Mouse (Mus musculus) neural tube, embryonic 13.5 days (tissue): Measurements from ENCODE around the gene Plcb3. TPM values are rescaled to one million over a fixed set of nuclear protein-coding genes. Genes with fewer than 3 reads are reported as not detected.
"Not testable (repeated sequence)": the region's sequence is repeated elsewhere in the genome, so short reads cannot be mapped to it uniquely, and the experiment has no call there.

ENCODE experiments used
- ATAC-seq: fragments of 200-750 bp; cut with Nextera tagmentation; 2 replicates; pipeline ENCODE4 v1.8.0; 2017; ENCODE audit warnings: low read depth, mild to moderate bottlenecking, moderate TSS enrichment, moderate library complexity
- H3K27ac ChIP-seq: fragments of 300-500 bp; sonication (generic); replicated peaks from 2 replicates; pipeline ENCODE4 v1.5.1; 2015; ENCODE audit warnings: moderate library complexity, mild to moderate bottlenecking, inconsistent platforms
- H3K27me3 ChIP-seq: fragments of 300-500 bp; sonication (generic); 2 replicates; pipeline ENCODE4 v1.6.1; 2015; ENCODE audit warnings: mild to moderate bottlenecking, inconsistent platforms
- H3K36me3 ChIP-seq: fragments of 300-500 bp; sonication (generic); 2 replicates; pipeline ENCODE4 v1.6.1; 2015; ENCODE audit warnings: mild to moderate bottlenecking, inconsistent platforms
- H3K4me1 ChIP-seq: fragments of 300-500 bp; sonication (generic); replicated peaks from 2 replicates; pipeline ENCODE4 v1.6.1; 2015; ENCODE audit warnings: inconsistent platforms
- H3K4me2 ChIP-seq: fragments of 300-500 bp; sonication (generic); 2 replicates; pipeline ENCODE4 v1.6.1; 2015; ENCODE audit warnings: inconsistent platforms, mild to moderate bottlenecking, moderate library complexity
- H3K4me3 ChIP-seq: fragments of 300-500 bp; sonication (generic); 2 replicates; pipeline ENCODE4 v1.5.1; 2015; ENCODE audit warnings: mild to moderate bottlenecking, inconsistent platforms
- H3K9ac ChIP-seq: fragments of 300-500 bp; sonication (generic); 2 replicates; pipeline ENCODE4 v1.6.1; 2015; ENCODE audit warnings: moderate library complexity, mild to moderate bottlenecking, inconsistent platforms
- H3K9me3 ChIP-seq: fragments of 300-500 bp; sonication (generic); 2 replicates; pipeline ENCODE4 v1.6.1; 2016; ENCODE audit warnings: inconsistent platforms
- WGBS: fragments of 180-500 bp; shearing (Covaris S2); methylation state at CpG from one replicate; pipeline ENCODE4 v1.1.7; 2015; 5-methylcytosine and 5-hydroxymethylcytosine counted together
- polyA plus RNA-seq: library from polyadenylated mRNA; unstranded; fragments of >200 nt; fragmentation: Nextera tagmentation; extraction: Ambion mirVana; gene quantifications from 2 replicates; pipeline ENCODE4 v1.2.1, GENCODE M21; 2015

Gene Plcb3
- polyA plus RNA-seq, 1 experiment from 2014 or later, result 27.3 TPM

DNA sequence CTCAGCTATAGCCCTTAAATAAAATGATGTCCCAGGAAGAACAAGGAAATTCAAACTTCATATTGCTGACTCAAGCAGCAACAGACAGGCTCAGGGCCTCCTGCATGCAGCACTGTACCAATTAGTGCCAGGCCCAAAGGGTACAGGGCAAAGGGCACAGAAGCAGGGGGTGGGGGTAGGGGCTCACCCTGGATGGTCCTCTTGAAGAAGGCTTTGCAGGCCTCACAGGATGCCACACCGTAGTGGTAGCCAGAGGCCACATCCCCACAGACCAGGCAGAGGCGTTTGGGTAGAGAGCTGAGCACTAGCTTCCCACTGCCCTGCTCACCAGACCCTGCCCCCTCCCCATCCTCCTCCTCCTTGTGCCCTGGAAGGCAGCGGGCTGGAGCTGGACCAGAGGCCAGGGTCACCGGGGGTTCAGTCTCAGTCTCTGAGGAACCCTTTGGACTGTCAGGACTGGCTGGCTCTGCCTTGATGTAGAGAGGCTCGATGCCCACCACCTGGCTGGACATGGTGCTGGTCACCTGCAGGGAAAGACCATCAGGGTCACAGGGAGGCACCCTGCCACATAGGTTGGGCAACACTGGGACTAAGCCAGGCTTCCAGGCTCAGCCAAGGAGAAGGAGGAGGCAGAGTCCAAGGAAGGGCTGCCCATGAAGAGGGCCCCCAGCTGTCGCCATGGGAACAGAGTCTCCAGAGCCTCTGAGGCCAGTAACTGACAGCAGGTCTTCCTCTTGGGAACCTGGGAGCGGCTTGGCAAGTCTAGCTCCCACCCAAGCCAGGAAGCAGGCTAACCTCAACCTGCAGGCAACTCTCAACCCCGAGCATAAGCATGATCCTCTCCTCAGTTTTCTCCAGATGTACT is 56.2 kb downstream of the Plcb3 start:
- H3K9me3 ChIP-seq, result no peaks in the 10 kb centered on the region
- peaks cover 29% of the 10 kb centered on the region for H3K4me1 ChIP-seq
- peak overlapping the region; percentile 75 for H3K4me3 ChIP-seq
- H3K36me3 ChIP-seq, result no peaks in the 10 kb centered on the region
- H3K9ac ChIP-seq, result peak overlapping the region; percentile 91
- no peak overlapping the region for H3K27ac ChIP-seq
- no peak for ATAC-seq
- WGBS, result 40% methylated on average over 8 of the region's 8 CpGs
- H3K27me3 ChIP-seq, result peaks cover 27% of the 10 kb centered on the region
- peak overlapping the region; percentile 97 for H3K4me2 ChIP-seq

DNA sequence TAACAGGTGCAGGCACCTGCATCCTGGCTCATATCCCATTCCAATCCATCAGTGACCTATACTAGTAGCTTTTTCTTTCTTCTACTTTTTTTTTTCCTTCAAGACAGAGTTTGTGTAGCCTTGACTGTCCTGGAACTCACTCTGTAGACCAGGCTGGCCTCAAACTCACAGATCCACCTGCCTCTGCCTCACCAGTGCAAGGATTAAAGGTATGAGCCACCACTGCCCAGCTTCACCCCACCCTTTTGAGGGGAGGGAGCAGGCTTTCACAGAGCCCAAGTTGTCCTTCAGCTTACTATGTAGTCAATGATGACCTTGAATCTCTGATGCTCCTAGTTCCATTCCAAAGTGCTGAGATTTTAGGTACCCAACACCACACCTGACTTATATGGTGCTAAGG is 56.8 kb downstream of the Plcb3 start:
- peaks cover 23% of the 10 kb centered on the region for H3K4me1 ChIP-seq
- H3K4me2 ChIP-seq, result peak overlapping the region; percentile 97
- no peak overlapping the region for H3K4me3 ChIP-seq
- no peaks in the 10 kb centered on the region for H3K9me3 ChIP-seq
- no peak overlapping the region for H3K27ac ChIP-seq
- no peak overlapping the region for H3K9ac ChIP-seq
- ATAC-seq, result no peak
- peaks cover 20% of the 10 kb centered on the region for H3K27me3 ChIP-seq
- H3K36me3 ChIP-seq, result no peaks in the 10 kb centered on the region

DNA sequence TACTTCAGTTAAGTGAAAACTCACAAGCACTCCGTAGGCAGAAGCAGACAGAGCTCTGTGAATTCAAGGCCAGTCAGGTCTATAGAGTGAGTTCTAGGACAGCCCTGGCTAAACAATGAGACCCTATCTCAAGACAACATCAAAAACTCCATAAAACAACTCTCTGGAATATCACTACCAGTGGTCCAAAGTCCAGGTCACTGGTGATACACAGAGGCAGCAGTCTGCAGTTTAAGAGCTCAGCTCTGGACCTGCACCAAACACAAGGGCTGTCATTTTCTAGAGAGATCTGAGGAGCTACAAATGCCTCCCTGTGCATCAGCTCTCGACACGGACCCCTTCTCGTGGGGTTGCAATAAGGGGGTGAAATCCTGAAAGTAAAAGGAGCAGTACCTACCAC is 57.9 kb downstream of the Plcb3 start:
- no peak overlapping the region for H3K9ac ChIP-seq
- no peaks in the 10 kb centered on the region for H3K9me3 ChIP-seq
- peaks cover 23% of the 10 kb centered on the region for H3K4me1 ChIP-seq
- H3K27me3 ChIP-seq, result peaks cover 9% of the 10 kb centered on the region
- no peak overlapping the region for H3K4me3 ChIP-seq
- ATAC-seq, result no peak
- H3K36me3 ChIP-seq, result peaks cover 10% of the 10 kb centered on the region
- H3K27ac ChIP-seq, result no peak overlapping the region
- no peak overlapping the region for H3K4me2 ChIP-seq
- 91% methylated on average over 4 of the region's 4 CpGs for WGBS

DNA sequence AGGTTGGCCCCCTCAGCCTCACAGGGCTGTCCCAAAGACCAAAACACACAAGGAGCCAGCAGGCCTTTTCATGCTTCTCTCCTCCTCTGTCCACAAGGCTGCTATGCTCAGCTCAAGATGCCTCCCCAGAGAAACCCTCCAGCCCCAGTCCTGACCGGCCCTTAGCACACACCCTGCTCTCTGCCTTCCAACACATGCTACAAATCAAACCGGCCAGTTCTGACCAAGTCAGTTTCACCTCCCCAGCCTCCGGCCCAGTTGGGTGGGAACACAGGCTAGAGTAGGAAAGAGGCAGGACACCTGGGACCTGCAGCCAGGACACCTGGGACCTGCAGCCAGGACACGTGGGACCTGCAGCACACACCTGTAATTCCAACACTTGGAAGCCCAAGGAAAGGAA is 59.8 kb downstream of the Plcb3 start:
- no peak overlapping the region for H3K4me2 ChIP-seq
- H3K4me3 ChIP-seq, result no peak overlapping the region
- H3K36me3 ChIP-seq, result peaks cover 28% of the 10 kb centered on the region
- no peak for ATAC-seq
- peaks cover 26% of the 10 kb centered on the region for H3K4me1 ChIP-seq
- H3K9ac ChIP-seq, result no peak overlapping the region
- H3K27me3 ChIP-seq, result no peaks in the 10 kb centered on the region
- no peaks in the 10 kb centered on the region for H3K9me3 ChIP-seq
- H3K27ac ChIP-seq, result no peak overlapping the region
- 78% methylated on average over 4 of the region's 4 CpGs for WGBS

DNA sequence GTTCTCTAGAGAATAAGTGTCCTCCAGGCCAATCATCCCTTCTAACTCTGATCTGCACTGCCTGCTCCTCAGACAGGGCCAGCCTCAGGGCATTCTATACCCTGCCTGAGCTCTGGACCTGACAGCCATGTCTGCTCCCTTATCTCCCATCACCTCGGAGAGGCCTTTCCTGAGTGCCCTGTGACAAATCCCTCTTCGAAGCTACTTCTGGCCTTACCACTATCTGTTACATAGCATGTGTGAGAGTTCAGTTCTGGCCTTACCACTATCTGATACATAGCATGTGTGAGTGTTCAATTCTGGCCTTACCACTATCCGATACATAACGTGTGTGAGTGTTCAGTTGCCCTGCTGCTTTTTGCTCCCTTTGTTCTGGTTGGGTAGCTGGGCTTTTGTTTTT is 61.0 kb downstream of the Plcb3 start:
- H3K27ac ChIP-seq, result no peak overlapping the region
- WGBS, result 91% methylated on average over 4 of the region's 4 CpGs
- ATAC-seq, result no peak
- no peak overlapping the region for H3K9ac ChIP-seq
- no peak overlapping the region for H3K4me3 ChIP-seq
- peaks cover 24% of the 10 kb centered on the region for H3K4me1 ChIP-seq
- peaks cover 34% of the 10 kb centered on the region for H3K36me3 ChIP-seq
- H3K4me2 ChIP-seq, result no peak overlapping the region
- no peaks in the 10 kb centered on the region for H3K27me3 ChIP-seq
- H3K9me3 ChIP-seq, result no peaks in the 10 kb centered on the region

DNA sequence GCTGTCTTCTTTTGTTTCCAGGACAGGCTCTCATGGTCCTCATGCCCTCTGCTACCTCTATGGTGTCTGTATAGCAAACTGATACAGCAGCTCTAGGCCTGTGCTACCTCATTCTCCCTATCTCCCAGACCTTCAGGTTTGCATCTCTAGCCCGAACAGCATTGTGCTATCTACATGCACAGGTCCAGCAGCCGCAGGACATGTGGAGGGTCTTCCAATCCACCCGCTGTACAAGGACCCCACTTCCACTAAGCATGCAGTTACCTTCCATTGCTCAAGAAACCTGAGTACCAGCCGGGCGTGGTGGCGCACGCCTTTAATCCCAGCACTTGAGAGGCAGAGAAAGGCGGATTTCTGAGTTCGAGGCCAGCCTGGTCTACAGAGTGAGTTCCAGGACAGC is 61.7 kb downstream of the Plcb3 start:
- Histone ChIP-seq H3K9ac (no peak overlapping the region), H3K27me3 (no peaks in the 10 kb centered on the region), H3K27ac (no peak overlapping the region), H3K9me3 (no peaks in the 10 kb centered on the region), H3K36me3 (peaks cover 34% of the 10 kb centered on the region), H3K4me3 (no peak overlapping the region), H3K4me1 (peaks cover 17% of the 10 kb centered on the region), H3K4me2 (no peak overlapping the region)
- no peak for ATAC-seq
- 93% methylated on average over 9 of the region's 9 CpGs for WGBS

DNA sequence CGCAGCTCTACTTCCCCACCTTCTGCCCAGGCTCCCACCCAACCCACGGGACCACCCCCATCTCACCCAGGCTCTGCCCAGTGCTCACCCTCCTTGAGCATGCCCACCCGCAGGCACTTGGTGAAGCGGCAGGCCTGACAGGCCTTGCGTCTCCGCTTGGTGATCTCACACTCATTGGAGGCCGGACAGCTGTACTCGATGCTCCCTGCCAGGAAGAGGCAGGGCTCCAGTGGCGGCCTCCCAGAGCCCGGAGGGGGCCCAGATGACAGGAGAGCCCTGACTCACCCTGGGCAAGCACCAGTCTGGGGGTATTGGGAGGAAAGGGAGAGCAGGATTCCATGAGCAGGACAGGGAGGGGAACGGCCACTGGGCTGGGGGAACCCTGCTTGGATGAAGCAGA is 62.3 kb downstream of the Plcb3 start:
- Histone ChIP-seq H3K4me1 (peaks cover 17% of the 10 kb centered on the region), H3K4me3 (no peak overlapping the region), H3K9ac (no peak overlapping the region), H3K36me3 (peaks cover 34% of the 10 kb centered on the region), H3K27me3 (no peaks in the 10 kb centered on the region), H3K4me2 (no peak overlapping the region), H3K9me3 (no peaks in the 10 kb centered on the region), H3K27ac (no peak overlapping the region)
- no peak for ATAC-seq
- 92% methylated on average over 11 of the region's 11 CpGs for WGBS

DNA sequence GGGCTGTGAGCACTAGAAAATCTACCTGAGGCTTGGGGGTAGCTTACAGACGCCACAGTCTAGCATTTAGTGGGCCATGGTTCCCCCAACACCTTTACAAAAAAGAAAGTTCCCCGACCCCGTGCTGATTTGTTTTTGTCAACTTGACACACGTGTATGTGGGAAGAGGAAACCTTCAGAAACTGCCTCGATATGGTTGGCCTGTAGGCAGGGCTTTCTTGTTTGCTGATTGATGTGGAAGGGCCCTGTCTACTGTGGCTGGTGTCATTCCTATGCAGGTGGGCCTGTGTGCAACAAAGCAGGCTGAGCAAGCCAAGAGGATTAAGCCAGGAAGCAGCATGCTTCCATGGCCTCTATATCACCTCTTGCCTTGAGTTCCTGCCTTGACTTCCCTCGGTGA is 63.2 kb downstream of the Plcb3 start:
- no peak overlapping the region for H3K9ac ChIP-seq
- H3K9me3 ChIP-seq, result no peaks in the 10 kb centered on the region
- 88% methylated on average over 6 of the region's 6 CpGs for WGBS
- H3K4me3 ChIP-seq, result no peak overlapping the region
- peaks cover 26% of the 10 kb centered on the region for H3K4me1 ChIP-seq
- H3K4me2 ChIP-seq, result no peak overlapping the region
- H3K27me3 ChIP-seq, result no peaks in the 10 kb centered on the region
- H3K27ac ChIP-seq, result no peak overlapping the region
- peaks cover 34% of the 10 kb centered on the region for H3K36me3 ChIP-seq
- ATAC-seq, result no peak

DNA sequence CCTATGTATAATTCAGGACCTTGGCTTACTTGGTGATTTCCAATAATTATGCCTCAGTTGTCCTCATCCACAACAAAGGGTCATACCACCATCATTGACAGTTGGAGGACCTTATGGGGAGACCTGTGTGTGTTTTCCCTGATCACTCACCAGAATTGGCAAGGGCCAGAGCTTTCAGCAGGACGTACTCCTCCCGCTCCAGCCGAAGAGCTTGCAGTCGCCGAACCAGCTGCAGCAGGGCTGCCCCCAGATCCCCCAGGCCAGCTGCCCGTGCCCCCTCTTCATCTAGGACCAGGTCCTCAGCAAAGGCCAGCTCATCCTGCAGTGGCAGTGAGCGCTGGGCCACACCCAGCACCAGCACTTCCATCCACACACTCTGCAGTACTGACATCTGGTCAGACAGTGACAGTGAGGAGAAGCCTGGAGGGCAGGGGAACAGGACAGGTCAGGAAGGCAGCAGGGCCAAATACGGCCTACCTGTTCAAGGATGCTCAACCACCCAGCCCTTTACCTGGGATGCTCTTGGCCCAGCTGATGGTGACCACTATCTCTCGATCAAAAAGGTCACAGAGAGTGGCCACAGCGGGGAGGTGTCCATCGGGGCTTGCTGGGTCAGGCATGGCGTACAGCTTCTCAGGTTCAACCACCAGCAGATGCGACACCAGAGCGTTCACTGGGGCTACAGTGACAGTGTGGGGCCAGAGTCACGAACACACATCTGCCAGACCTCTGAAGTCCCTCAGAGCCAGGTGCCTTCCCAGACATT is 63.9 kb downstream of the Plcb3 start:
- Histone ChIP-seq H3K9ac (no peak overlapping the region), H3K9me3 (no peaks in the 10 kb centered on the region), H3K4me2 (no peak overlapping the region), H3K4me3 (no peak overlapping the region), H3K27me3 (no peaks in the 10 kb centered on the region), H3K36me3 (peaks cover 34% of the 10 kb centered on the region), H3K4me1 (peaks cover 33% of the 10 kb centered on the region), H3K27ac (no peak overlapping the region)
- ATAC-seq, result no peak
- whole genome bisulfite sequencing, result 95% methylated on average over 15 of the region's 15 CpGs

DNA sequence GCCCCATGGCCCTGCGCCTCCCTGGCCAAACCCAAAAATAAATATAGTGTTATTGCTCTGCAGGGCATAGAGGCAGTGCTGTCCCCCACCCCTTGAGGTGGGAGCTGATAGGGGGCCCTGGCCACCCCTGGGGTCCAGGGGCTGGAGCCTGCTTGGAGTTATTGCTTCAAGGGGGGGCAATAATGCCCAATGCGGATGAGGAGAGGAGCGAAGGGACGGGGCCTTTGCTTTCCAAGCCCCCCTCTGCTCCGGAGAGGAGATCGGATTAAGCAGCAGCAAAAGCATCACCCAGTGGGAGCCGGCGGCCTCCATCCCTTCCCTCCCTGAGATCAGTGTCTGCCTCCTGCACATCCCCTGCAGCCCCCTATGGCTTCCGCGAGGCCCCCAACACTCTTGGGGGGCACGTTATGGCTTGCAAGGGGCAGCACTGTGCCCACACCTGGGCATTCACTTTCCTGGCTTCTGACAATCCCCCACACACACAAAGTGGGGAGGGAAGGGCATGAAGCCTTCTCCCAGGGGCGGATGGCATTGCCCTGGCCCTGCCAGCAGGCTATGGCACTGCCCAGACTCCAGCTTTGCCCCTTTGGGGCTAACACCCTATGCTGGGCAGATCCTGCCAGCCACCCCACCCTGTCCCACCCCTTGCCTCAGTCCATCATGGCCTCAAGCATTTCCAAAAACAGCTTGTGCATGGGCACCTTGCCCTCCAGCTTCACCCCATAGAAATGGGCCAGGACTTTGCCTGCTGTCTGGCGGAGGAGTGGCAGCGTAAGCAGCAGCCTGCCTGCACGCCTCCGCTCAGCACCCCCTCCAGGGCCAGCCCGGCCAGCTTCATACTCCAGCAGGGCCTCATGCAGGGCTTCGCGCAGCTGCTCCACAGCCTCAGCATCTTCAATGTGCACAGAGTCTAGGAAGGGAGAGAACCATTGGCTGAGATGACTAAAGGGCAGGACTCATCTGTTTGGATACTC is 64.9 kb downstream of the Plcb3 start:
- peak overlapping the region; percentile 68 for H3K4me3 ChIP-seq

DNA sequence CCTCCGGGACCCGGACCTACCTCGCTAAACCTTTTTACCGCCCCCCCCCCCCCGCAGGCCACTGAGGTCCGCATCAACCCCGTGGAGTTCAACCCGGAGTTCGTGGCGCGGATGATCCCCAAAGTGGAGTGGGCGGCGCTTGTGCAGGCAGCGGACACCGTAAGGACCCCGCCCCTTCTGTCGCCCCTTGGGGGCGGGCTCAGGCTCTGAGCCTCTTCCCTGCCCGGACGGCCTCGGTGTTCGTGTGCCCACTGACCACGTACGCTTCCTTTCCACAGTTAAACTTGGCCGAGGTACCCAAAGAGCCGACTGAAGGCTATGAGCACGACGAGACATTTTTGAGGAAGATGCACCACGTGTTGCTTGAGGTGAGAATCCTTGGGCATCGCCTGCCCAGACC is 66.0 kb downstream of the Plcb3 start:
- ATAC-seq, result peak; percentile 21
- WGBS, result under 1% methylated on average over 28 of the region's 30 CpGs

More for the DNA sequence above, 64.9 kb downstream of the Plcb3 start:
- peaks cover 37% of the 10 kb centered on the region for H3K4me1 ChIP-seq
- H3K4me2 ChIP-seq, result peak overlapping the region; percentile 90
- H3K36me3 ChIP-seq, result peaks cover 43% of the 10 kb centered on the region
- H3K9ac ChIP-seq, result peak overlapping the region; percentile 46
- ATAC-seq, result no peak
- no peaks in the 10 kb centered on the region for H3K9me3 ChIP-seq
- no peak overlapping the region for H3K27ac ChIP-seq
- H3K27me3 ChIP-seq, result no peaks in the 10 kb centered on the region
- 82% methylated on average over 19 of the region's 19 CpGs for WGBS

More for the DNA sequence above, 66.0 kb downstream of the Plcb3 start:
- peak overlapping the region; percentile 90 for H3K4me2 ChIP-seq
- peaks cover 54% of the 10 kb centered on the region for H3K36me3 ChIP-seq
- H3K9me3 ChIP-seq, H3K27me3 ChIP-seq: not testable (repeated sequence)
- peaks cover 37% of the 10 kb centered on the region for H3K4me1 ChIP-seq
- H3K4me3 ChIP-seq, result peak overlapping the region; percentile 68
- H3K9ac ChIP-seq, result peak overlapping the region; percentile 86
- H3K27ac ChIP-seq, result peak overlapping the region; percentile 98
